Mouse (Mus musculus): ENCODE measurements around the gene Olfr131. TPM values are rescaled to one million over a fixed set of nuclear protein-coding genes. Genes with fewer than 3 reads are reported as not detected.
"Not testable (repeated sequence)": the region's sequence is repeated elsewhere in the genome, so short reads cannot be mapped to it uniquely, and the experiment has no call there.

Gene Olfr131
- total RNA-seq (2021): not detected

DNA sequence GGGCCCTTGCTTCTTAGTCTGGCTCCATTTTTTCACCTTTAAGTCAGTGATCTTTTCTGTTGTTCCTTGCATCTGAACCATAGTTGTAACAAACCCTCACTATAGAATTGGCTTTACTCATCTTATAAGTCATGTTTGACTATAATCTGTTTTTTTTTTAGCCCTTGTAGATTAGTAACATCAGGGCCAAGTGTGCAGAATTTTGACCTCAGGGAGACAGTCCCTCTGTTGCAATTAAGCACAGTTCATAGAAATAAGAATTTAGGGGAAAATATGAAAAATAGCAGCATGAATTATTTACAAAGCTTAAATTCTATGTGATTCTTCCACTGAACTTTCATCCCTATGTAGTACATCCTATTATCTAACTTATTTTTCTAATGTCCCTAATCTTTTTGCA, at the start of gene Olfr131:
TSS of gene Olfr131 (minus strand) at position 101 of the 400 bp plus-strand sequence.
- no peak for DNase-seq (ENCODE audit: extremely low spot score in 1 of 2, low spot score in 1 of 2)

DNA sequence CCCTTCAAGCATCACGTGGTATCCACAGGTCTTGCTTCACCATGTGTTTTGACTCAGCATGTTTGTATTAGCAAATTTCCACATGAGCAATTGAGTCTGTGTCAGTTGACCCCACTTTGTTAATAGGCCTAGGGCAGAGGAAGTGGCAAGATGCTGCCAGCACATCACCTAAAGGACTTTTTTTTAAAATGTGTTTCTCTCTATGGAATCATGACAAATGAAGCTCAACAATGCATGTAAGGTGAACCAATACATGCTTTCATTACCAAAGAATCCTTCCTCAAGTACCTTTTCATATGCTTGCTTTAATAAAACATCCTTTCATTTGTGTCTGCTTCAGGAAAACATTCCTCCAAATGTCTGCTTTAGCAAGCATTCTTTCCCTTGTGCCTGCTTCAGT, 45.9 kb upstream of the Olfr131 start, which contains the start of gene Olfr132:
TSS of gene Olfr132 (minus strand) at position 101 of the 400 bp plus-strand sequence.
- no peak for DNase-seq (ENCODE audit: extremely low spot score in 1 of 2, low spot score in 1 of 2)

DNA sequence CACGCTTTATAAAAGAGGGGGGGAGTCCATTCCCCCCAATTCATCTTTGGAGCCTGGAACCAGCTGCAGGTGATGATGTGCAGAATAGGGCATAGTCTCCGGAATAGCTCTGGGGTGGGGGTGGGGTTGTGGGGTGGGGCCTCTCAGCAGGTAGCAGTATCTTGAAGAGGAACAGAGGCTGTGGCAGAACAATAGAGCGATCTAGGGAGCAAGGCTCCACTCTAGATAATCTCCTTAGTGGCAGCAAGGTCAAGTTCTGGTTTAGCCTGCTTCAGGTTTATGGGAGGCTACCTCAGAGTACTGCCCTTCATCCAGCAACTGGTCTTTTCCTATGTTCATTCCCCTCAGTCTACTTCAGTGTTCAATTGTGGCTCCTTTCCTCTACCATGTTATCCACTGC, 36.9 kb upstream of the Olfr131 start:
- DNase-seq (ENCODE audit: extremely low spot score in 1 of 2, low spot score in 1 of 2): not testable (repeated sequence)

DNA sequence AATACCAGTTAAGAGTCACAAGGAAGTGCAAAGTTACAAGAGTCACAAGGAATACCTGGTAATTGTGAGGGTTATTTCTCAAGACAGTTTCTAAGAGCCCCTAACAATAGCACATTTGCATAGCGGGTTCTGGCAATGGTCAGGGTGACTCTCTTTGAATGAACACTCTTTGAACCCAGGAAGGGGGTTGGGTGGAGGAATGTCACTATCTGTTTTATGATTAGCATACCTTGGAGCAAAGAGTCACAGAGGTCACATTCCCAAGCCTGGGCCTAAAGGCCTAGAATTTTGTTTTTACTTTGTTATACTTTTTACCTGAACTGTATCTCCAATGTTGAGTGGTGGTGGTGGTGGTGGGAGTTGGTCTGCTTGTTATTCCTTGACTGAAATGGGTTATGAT, 35.7 kb upstream of the Olfr131 start:
- DNase-seq (ENCODE audit: extremely low spot score in 1 of 2, low spot score in 1 of 2): not testable (repeated sequence)

DNA sequence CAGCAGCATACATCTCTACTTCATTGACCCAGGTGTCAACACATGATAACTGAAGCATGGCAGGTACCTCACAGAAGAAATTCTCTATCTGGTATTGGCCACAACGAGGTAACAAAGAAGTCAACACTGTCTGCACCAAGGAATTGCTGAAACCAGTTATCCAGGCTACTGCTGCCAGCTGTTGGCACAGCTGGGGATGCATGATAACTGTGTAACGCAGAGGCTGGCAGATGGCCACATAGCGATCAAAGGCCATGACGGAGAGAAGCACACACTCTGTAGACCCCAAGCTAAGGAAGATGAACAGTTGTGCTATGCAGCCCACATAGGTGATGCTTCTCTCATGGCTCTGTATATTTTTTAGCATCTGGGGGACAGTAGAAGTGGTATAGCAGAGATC, 6.1 kb downstream of the Olfr131 start:
- no peak for DNase-seq (ENCODE audit: extremely low spot score in 1 of 2, low spot score in 1 of 2)

DNA sequence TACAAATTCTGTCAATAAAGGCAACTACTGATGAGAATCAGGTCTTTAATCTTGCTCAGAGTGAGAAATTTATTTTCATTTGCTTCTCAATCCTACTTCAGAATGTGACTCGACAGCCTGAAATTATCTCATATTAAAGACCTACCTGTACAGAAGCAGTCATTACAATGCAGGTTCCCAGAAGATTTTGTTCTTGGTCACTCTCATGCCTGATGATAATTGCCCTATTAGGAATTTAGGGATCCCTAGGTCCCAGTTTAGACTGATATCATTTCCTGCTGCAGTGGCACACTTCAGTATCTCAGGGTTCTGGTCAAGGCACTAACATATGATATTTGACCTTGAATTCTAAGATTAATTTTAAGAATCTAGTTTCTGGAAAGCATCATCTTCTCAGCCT, 24.9 kb downstream of the Olfr131 start, which contains the start of gene Olfr130:
TSS of gene Olfr130 (plus strand) at position 301 of the 400 bp plus-strand sequence.
- DNase-seq (ENCODE audit: extremely low spot score in 1 of 2, low spot score in 1 of 2): no peak

DNA sequence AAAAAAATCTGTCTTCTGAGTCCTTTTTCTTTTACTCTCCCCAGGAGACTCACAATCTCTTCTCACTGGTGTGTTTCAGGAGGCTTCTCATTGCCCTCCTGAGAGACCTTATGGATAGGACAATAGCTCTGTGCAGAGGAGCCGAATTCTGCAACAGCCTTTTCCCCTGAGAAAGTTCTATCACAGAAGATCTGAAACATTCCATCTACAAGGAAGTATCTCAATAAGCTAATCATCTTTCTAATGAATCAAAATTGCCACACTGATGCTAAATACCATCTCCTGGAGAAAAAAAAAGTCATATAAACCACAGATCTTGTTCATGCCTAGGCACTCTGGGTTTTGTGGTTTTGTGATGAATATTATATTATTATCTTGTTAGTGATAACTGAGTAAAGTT, 28.5 kb downstream of the Olfr131 start, which contains the start of gene Olfr129:
TSS of gene Olfr129 (minus strand) at position 101 of the 400 bp plus-strand sequence.
- no peak for DNase-seq (ENCODE audit: extremely low spot score in 1 of 2, low spot score in 1 of 2)

Other genes with a start within 250 kb of the Olfr131 start
- gene Olfr126, start 241.2 kb downstream of the Olfr131 start, total RNA-seq (2021): not detected
- gene Olfr127, start 188.3 kb downstream of the Olfr131 start, total RNA-seq (2021): not detected
- not detected for gene Olfr128, start 168.1 kb downstream of the Olfr131 start, total RNA-seq (2021)
- not detected for gene Olfr761, start 135.6 kb downstream of the Olfr131 start, total RNA-seq (2021)
- not detected for gene Olfr129, start 28.6 kb downstream of the Olfr131 start, total RNA-seq (2021)
- not detected for gene Olfr130, start 24.8 kb downstream of the Olfr131 start, total RNA-seq (2021)
- not detected for gene Olfr132, start 45.8 kb upstream of the Olfr131 start, total RNA-seq (2021)
- gene Olfr133, start 56.6 kb upstream of the Olfr131 start, total RNA-seq (2021): not detected
- not detected for gene Olfr134, start 82.7 kb upstream of the Olfr131 start, total RNA-seq (2021)
- gene Olfr135, start 115.6 kb upstream of the Olfr131 start, total RNA-seq (2021): not detected
- gene Olfr138, start 172.3 kb upstream of the Olfr131 start, total RNA-seq (2021): not detected
- not detected for gene Olfr137, start 218.9 kb upstream of the Olfr131 start, total RNA-seq (2021)
- gene Olfr136, start 241.1 kb upstream of the Olfr131 start, total RNA-seq (2021): not detected

All from layer of hippocampus, postnatal 25 days (tissue).